Mouse (Mus musculus) embryonic facial prominence, embryonic 13.5 days (tissue): Measurements from ENCODE around the gene Cyp2u1. TPM values are rescaled to one million over a fixed set of nuclear protein-coding genes. Genes with fewer than 3 reads are reported as not detected.

Experiments
- ATAC-seq: fragments of 200-750 bp; cut with Nextera tagmentation; 2 replicates; pipeline ENCODE4 v1.8.0; 2017; ENCODE audit warnings: low read depth; ENCODE audit not compliant: insufficient number of reproducible peaks, insufficient read depth, low FRiP score, low TSS enrichment
- H3K27ac ChIP-seq: fragments of 300-500 bp; sonication (generic); 2 replicates; pipeline ENCODE4 v1.5.1; 2015; ENCODE audit warnings: moderate library complexity, mild to moderate bottlenecking, inconsistent platforms
- H3K27me3 ChIP-seq: fragments of 300-500 bp; sonication (generic); 2 replicates; pipeline ENCODE4 v1.6.1; 2015; ENCODE audit warnings: mild to moderate bottlenecking, inconsistent platforms
- H3K36me3 ChIP-seq: fragments of 300-500 bp; sonication (generic); 2 replicates; pipeline ENCODE4 v1.6.1; 2015; ENCODE audit warnings: mild to moderate bottlenecking, inconsistent platforms
- H3K4me1 ChIP-seq: fragments of 300-500 bp; sonication (generic); 2 replicates; pipeline ENCODE4 v1.6.1; 2015; ENCODE audit warnings: inconsistent platforms
- H3K4me2 ChIP-seq: fragments of 300-500 bp; sonication (generic); 2 replicates; pipeline ENCODE4 v1.6.1; 2015; ENCODE audit warnings: moderate library complexity, mild to moderate bottlenecking, inconsistent platforms
- H3K4me3 ChIP-seq: fragments of 300-500 bp; sonication (generic); 2 replicates; pipeline ENCODE4 v1.5.1; 2015; ENCODE audit warnings: mild to moderate bottlenecking, inconsistent platforms
- H3K9ac ChIP-seq: fragments of 300-500 bp; sonication (generic); 2 replicates; pipeline ENCODE4 v1.6.1; 2015; ENCODE audit warnings: mild to moderate bottlenecking, inconsistent platforms
- H3K9me3 ChIP-seq: fragments of 300-500 bp; sonication (generic); 2 replicates; pipeline ENCODE4 v1.6.1; 2016; ENCODE audit warnings: inconsistent platforms
- WGBS: fragments of 180-500 bp; shearing (Covaris S2); methylation state at CpG from one replicate; pipeline ENCODE4 v1.1.7; 2015; ENCODE audit warnings: mixed read lengths; 5-methylcytosine and 5-hydroxymethylcytosine counted together
- polyA plus RNA-seq: library from polyadenylated mRNA; unstranded; fragments of >200 nt; fragmentation: Nextera tagmentation; extraction: Ambion mirVana; gene quantifications from 2 replicates; pipeline ENCODE4 v1.2.1, GENCODE M21; 2015

The Cyp2u1 gene
- polyA plus RNA-seq, 1 experiment from 2014 or later, result 2.4 TPM

GRCm38 (mm10) chr3:131271559-131272373, 31.3 kb downstream of the Cyp2u1 start, which contains the start of gene Hadh:
TSS of gene Hadh (minus strand) at chr3:131272101.
- Histone ChIP-seq H3K9ac (peak within 1 kb of the TSS; percentile 78), H3K27me3 (no peaks in the 10 kb centered on the region), H3K4me2 (peak within 1 kb of the TSS; percentile 70), H3K4me1 (peaks cover 35% of the 10 kb centered on the region), H3K4me3 (peak within 1 kb of the TSS; percentile 63), H3K27ac (peak within 1 kb of the TSS; percentile 80), H3K36me3 (peaks cover 4% of the 10 kb centered on the region; the same call in 1 of the 2 replicates), H3K9me3 (no peaks in the 10 kb centered on the region)
- WGBS, result under 1% methylated on average over 54 of the region's 54 CpGs
- peak; percentile 78 for ATAC-seq

DNA sequence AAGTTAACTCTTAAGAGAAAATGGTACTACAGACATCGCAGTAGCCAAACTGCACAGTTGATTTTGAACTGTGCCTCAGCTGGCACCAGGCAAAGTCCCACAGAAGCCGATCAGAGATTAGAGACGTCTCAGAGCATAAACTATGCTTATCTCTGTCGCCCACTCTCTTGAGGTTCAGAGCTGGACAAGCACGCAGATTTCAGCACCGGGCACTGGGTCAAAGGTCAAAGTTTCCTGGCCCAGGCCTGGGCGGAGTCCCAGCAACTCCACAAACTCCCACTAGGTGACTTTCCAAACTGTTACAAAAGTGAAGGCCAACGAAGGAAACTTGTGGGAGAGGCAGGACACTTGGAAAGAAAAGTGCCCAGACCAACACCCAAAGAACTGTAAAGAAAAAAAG, 31.9 kb downstream of the Cyp2u1 start:
- peak overlapping the region; percentile 80; the same call in 1 of the 2 replicates for H3K27ac ChIP-seq
- no peak for ATAC-seq
- 8% methylated on average over 8 of the region's 8 CpGs for WGBS

DNA sequence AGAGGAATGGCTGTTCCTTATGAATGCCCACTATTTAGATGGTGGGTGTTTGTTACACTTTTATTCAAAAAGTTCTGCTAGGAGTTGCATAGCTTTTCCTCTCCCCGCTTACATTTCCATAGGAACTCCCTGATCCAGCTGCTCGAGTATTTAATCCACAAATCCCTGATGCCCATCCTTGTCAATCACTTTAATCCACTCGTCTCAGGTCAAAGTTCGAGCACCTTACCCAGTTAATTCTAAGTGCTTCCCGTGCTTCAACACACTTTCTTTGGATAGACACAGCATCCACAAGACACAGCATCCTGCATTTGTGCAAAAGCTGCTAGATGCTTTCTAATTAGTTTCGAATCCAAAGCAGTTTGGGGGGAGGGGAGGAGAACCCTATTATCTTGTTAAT, 32.6 kb downstream of the Cyp2u1 start:
- Histone ChIP-seq H3K27ac (no peak overlapping the region), H3K9ac (peak overlapping the region; percentile 78), H3K4me3 (peak overlapping the region; percentile 63), H3K27me3 (no peaks in the 10 kb centered on the region), H3K36me3 (peaks cover 8% of the 10 kb centered on the region; the same call in 1 of the 2 replicates), H3K4me2 (peak overlapping the region; percentile 70), H3K9me3 (no peaks in the 10 kb centered on the region), H3K4me1 (peaks cover 35% of the 10 kb centered on the region)
- ATAC-seq, result no peak
- 45% methylated on average over 6 of the region's 6 CpGs for WGBS

More for the DNA sequence above, 31.9 kb downstream of the Cyp2u1 start:
- Histone ChIP-seq H3K36me3 (peaks cover 6% of the 10 kb centered on the region; the same call in 1 of the 2 replicates), H3K4me2 (peak overlapping the region; percentile 70), H3K27me3 (no peaks in the 10 kb centered on the region), H3K9ac (peak overlapping the region; percentile 78), H3K4me1 (peaks cover 35% of the 10 kb centered on the region), H3K9me3 (no peaks in the 10 kb centered on the region), H3K4me3 (peak overlapping the region; percentile 63)

DNA sequence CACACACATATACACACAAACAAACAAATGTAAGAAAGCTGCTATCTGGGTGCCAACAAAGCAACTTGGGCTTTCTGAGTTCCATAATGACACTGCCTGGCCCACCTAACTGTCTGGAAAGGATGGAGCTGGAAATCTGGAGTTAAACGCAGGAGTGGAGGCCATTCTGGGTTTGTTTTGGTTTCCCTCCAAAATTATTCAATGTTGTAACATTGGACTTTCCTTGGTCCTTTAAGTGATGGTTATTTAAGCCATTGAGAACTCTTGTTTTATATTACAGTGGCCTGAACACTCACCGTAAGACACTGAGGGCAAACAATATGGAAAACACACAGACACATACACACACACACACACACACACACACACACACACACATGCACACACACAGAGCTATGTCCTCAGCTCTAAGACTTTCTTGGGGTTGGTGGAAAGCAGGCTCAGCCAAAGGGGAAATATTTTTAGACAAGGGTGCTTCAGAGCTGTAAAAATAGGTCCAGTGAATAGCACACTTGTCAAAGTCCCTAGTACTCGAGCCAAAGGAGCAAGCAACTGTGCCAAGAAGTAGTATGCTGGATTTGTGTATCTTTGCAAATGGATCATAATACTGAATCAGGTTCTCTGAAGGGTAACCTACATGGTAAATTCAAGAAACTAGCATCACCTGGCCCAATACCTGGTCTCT, 36.5 kb downstream of the Cyp2u1 start:
- Histone ChIP-seq H3K36me3 (peaks cover 39% of the 10 kb centered on the region), H3K9ac (no peak overlapping the region), H3K9me3 (no peaks in the 10 kb centered on the region; the same call in 1 of the 2 replicates), H3K4me1 (peaks cover 28% of the 10 kb centered on the region), H3K27me3 (no peaks in the 10 kb centered on the region), H3K4me3 (no peak overlapping the region), H3K4me2 (no peak overlapping the region), H3K27ac (no peak overlapping the region)
- WGBS, result 87% methylated on average over 3 of the region's 3 CpGs
- ATAC-seq, result no peak

- Histone ChIP-seq H3K27ac (no peak overlapping the region), H3K9me3 (no peaks in the 10 kb centered on the region; the same call in 1 of the 2 replicates), H3K4me2 (no peak overlapping the region), H3K27me3 (no peaks in the 10 kb centered on the region), H3K4me1 (peaks cover 20% of the 10 kb centered on the region), H3K4me3 (no peak overlapping the region), H3K9ac (no peak overlapping the region), H3K36me3 (peaks cover 49% of the 10 kb centered on the region)
- ATAC-seq, result no peak
- WGBS, result 85% methylated on average over 8 of the region's 8 CpGs
Measured at GRCm38 (mm10) chr3:131265516-131265915, 37.5 kb downstream of the Cyp2u1 start.

DNA sequence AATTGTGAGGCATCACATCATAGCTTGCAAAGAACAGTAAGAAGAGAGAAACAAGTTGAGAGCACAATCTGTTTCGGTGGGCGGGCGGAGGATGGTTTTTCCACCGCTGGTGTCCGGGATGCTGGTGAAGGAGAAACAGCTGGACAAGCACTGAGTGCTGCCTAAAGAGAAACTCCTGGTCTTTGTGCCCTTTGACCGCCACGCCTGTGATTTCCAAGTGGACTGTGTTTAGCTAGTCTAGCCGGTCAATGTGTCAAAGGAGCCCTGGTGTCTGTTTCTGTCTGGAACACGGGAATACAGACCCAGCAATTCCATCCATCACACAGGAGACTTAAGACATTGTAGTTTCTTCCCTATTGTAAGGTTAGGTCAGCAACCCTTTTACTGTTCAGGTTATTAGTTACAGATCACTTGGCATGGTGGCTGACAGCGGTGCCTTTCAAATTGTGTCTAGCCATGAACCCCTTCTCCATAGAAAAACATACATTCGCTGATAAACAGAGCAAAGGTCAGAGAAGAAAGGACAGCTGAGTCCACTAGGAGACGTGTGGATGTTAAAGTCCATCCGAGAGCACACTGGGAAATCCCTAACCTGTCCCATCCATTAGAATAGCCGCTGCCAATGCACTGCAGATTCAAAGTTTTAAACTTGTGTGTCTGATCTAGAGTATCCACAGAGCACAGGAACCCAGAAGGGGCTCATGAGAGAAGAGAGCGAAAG, 39.1 kb downstream of the Cyp2u1 start:
- no peak overlapping the region for H3K4me2 ChIP-seq
- 86% methylated on average over 15 of the region's 15 CpGs for WGBS
- no peak overlapping the region for H3K9ac ChIP-seq
- H3K27me3 ChIP-seq, result no peaks in the 10 kb centered on the region
- H3K4me1 ChIP-seq, result peaks cover 7% of the 10 kb centered on the region; the same call in 1 of the 2 replicates
- H3K27ac ChIP-seq, result no peak overlapping the region
- no peak overlapping the region for H3K4me3 ChIP-seq
- peaks cover 51% of the 10 kb centered on the region for H3K36me3 ChIP-seq
- H3K9me3 ChIP-seq, result no peaks in the 10 kb centered on the region; the same call in 1 of the 2 replicates
- no peak for ATAC-seq

DNA sequence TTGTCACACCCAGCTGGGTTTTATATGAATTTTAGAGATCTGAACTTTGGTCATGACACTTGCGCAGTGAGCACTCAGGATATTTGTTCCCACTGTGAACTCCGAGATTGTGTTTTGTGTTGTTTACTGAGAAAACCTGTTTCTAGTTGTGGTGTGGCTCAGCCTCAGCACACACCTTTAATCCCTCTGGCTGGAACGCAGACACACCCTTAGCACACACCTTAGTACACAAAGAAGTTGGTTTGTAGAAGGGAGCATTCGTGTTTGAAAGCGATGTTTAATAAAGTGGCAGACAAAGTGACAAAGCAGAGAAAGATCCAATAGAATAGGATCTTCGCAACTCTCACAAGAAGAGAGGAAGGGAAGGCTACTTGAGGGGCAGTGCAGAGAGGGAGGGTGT, 42.6 kb downstream of the Cyp2u1 start:
- Histone ChIP-seq H3K27ac (no peak overlapping the region), H3K4me1 (no peaks in the 10 kb centered on the region), H3K27me3 (no peaks in the 10 kb centered on the region), H3K9me3 (no peaks in the 10 kb centered on the region; the same call in 1 of the 2 replicates), H3K4me3 (no peak overlapping the region), H3K36me3 (peaks cover 47% of the 10 kb centered on the region), H3K4me2 (no peak overlapping the region), H3K9ac (no peak overlapping the region)
- 97% methylated on average over 6 of the region's 6 CpGs for WGBS
- no peak for ATAC-seq

- Histone ChIP-seq H3K27me3 (no peaks in the 10 kb centered on the region), H3K9ac (no peak overlapping the region), H3K9me3 (no peaks in the 10 kb centered on the region; the same call in 1 of the 2 replicates), H3K4me3 (no peak overlapping the region), H3K4me1 (no peaks in the 10 kb centered on the region), H3K27ac (no peak overlapping the region), H3K36me3 (peaks cover 43% of the 10 kb centered on the region), H3K4me2 (no peak overlapping the region)
- 91% methylated on average over 9 of the region's 9 CpGs for WGBS
- no peak for ATAC-seq
Measured at GRCm38 (mm10) chr3:131259392-131259965, 43.5 kb downstream of the Cyp2u1 start.

DNA sequence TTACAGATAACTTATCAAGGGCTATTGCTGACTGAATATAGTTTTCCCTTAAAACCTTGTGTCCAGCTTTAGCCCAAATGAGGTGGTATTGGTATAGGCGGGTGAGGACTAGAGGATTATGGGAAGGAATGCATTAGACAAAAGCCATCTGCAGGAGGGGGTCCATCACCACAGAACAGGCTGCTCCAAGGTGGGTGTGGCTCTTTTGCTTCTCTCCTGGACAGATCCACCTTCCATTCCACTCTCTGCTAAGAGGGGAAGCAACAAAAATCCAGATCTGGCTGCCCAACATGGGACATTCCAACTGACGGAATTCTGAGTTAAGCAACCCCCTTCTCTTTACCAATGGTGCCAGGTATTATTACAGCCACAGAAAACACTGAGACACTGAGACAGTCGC, 44.1 kb downstream of the Cyp2u1 start:
- H3K4me3 ChIP-seq, result no peak overlapping the region
- WGBS, result 80% methylated on average over 3 of the region's 3 CpGs
- peaks cover under 1% of the 10 kb centered on the region; the same call in 1 of the 2 replicates for H3K9me3 ChIP-seq
- H3K4me1 ChIP-seq, result no peaks in the 10 kb centered on the region
- H3K9ac ChIP-seq, result no peak overlapping the region
- no peaks in the 10 kb centered on the region for H3K27me3 ChIP-seq
- ATAC-seq, result no peak
- H3K4me2 ChIP-seq, result no peak overlapping the region
- H3K36me3 ChIP-seq, result peaks cover 46% of the 10 kb centered on the region
- H3K27ac ChIP-seq, result no peak overlapping the region

DNA sequence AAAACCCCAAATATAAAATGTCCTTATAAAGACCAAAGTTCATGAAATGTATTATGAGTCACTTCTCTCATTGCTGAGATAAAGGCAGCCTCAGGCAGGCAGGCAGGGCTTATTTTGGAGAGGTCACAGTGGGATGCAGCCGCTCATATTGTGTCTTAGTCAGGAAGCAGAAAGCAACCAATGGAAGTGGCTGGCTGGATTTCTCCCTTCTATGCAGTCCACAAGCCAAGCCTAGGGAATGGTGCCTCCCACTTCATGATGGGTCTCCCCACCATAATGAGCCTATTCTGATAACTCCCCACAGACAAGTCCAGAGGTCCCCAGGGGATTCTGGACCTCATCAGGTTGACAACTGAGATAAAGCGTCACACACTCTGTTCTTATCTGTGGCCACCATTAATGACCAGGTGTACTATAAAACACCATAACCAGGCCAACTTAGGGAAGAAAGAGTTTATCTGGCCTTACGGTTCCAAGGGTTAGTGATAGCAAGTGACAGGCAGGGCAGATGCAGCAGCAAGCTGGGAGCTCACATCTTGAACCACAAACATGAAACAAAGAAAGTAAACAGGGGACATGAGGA, 47.5 kb downstream of the Cyp2u1 start:
- no peak overlapping the region for H3K4me2 ChIP-seq
- H3K4me3 ChIP-seq, result no peak overlapping the region
- H3K4me1 ChIP-seq, result no peaks in the 10 kb centered on the region
- no peak for ATAC-seq
- peaks cover 20% of the 10 kb centered on the region for H3K36me3 ChIP-seq
- H3K9ac ChIP-seq, result no peak overlapping the region
- 0 out of 2 replicates have a peak, but pooled peaks cover 5% of the 10 kb centered on the region for H3K9me3 ChIP-seq
- H3K27me3 ChIP-seq, result no peaks in the 10 kb centered on the region
- 92% methylated on average over 3 of the region's 3 CpGs for WGBS
- no peak overlapping the region for H3K27ac ChIP-seq
